Mouse (Mus musculus): Measurements from ENCODE around the gene Sort1.

- TF ChIP-seq CTCF (IDR thresholded peaks at IDR 0.05; ENCODE audit: borderline replicate concordance, insufficient read depth, low read length) (no peak), POLR2A (IDR thresholded peaks at IDR 0.05; ENCODE audit: low read depth, low read length) (no peak)
Observed at GRCm38 (mm10) chr3:108286671-108287439, 3.0 kb downstream of the Sort1 start.

Measured in embryonic fibroblast, embryonic 13.5 days (primary cell).